Mouse (Mus musculus) MEL (cell line): ENCODE data around the gene 1110008P14Rik.
A peak's percentile ranks its signal among the peaks of the same experiment; 100 is the strongest.

Experiments
- CHD1 ChIP-seq: IDR thresholded peaks from 2 replicates; pipeline ENCODE4 v1.6.1; 2012; ENCODE audit warnings: low read depth, mild to moderate bottlenecking, inconsistent platforms, low read length, improper control_type of control experiment
- CTCF ChIP-seq, 3 experiments: IDR thresholded peaks in 2 of 3; conservative IDR thresholded peaks in 1 of 3; 2 replicates each; pipeline ENCODE4 v1.5.1; 2011 to 2012; ENCODE audit warnings: low read length in 3 of 3, low read depth in 2 of 3, mild to moderate bottlenecking in 2 of 3, improper control_type of control experiment in 1 of 3, inconsistent platforms in 1 of 3, mixed read lengths in 1 of 3, moderate library complexity in 1 of 3; ENCODE audit not compliant: control insufficient read depth in 1 of 3, insufficient read depth in 1 of 3, poor library complexity in 1 of 3, severe bottlenecking in 1 of 3
- GATA1 ChIP-seq: IDR thresholded peaks from 2 replicates; pipeline ENCODE4 v1.6.1; 2011; ENCODE audit warnings: low read depth, low read length, improper control_type of control experiment
- MAZ ChIP-seq: IDR thresholded peaks from 2 replicates; pipeline ENCODE4 v1.6.1; 2012; ENCODE audit warnings: low read depth, mild to moderate bottlenecking, inconsistent platforms, low read length, improper control_type of control experiment
- NELFE ChIP-seq: IDR thresholded peaks from 2 replicates; pipeline ENCODE4 v1.6.1; 2011; ENCODE audit warnings: low read depth, low read length, improper control_type of control experiment
- NRF1 ChIP-seq: IDR thresholded peaks from 2 replicates; pipeline ENCODE4 v1.6.1; 2014; ENCODE audit warnings: low read depth, mild to moderate bottlenecking, inconsistent platforms, low read length, improper control_type of control experiment, moderate library complexity; ENCODE audit not compliant: poor library complexity, insufficient read depth, severe bottlenecking
- POLR2A ChIP-seq, 2 experiments: IDR thresholded peaks; 2 replicates each; pipeline ENCODE4 v1.6.1; 2011 to 2012; ENCODE audit warnings: low read length in 2 of 2, mild to moderate bottlenecking in 2 of 2, control low read depth in 1 of 2, improper control_type of control experiment in 1 of 2, low read depth in 1 of 2, moderate library complexity in 1 of 2; ENCODE audit not compliant: control insufficient read depth in 1 of 2, insufficient read depth in 1 of 2, poor library complexity in 1 of 2

DNA sequence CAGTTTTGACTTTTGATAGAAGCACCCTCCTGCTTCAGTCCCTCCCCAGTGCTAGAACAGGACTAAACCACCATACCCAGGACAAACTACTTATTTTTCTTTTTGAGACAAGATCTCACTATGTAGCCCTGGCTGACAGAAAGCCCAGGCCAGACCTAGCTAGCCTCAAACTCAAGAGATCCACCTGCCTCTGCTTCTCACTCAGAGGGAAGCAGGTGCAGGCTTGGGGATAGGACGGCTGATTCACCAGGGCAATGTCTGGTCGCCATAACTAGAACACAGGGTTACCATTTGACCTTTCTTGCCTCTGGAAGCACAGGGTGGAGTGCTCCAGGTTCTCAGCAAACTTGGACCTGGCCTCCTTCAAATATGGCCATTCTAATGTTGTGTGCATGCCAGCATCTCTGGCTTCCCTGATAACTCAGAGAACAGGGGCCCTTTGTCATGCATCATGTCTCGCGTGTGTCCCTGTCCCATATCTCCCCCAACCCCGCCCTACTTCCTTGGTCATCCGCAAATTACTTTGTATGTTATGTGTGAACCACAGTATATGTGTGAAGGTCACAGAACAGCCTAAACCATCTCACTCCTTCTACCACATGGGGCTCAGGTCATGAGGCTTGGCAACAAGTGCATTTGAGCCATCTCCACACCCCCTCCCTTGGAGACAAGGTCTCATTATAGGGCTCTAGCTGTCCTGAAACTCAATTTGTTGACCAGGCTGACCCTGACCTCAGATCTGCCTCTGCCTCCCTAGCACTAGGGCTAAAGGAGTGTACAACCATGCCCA is 31.2 kb upstream of the 1110008P14Rik start:
- TF ChIP-seq POLR2A (IDR thresholded peaks at IDR 0.05; ENCODE audit: control insufficient read depth in 1 of 2, insufficient read depth in 1 of 2, low read depth in 1 of 2, low read length in 2 of 2, poor library complexity in 1 of 2) (peak in 1 of 2 experiments; percentile 34; a peak in 1 of 4 replicates), NELFE (no peak), MAZ (no peak), CTCF (IDR thresholded peaks at IDR 0.05 in 2 of 3, conservative IDR thresholded peaks at IDR 0.05 in 1 of 3; ENCODE audit: control insufficient read depth in 1 of 3, insufficient read depth in 1 of 3, low read depth in 2 of 3, low read length in 3 of 3, poor library complexity in 1 of 3, severe bottlenecking in 1 of 3) (no peak), NRF1 (no peak), GATA1 (no peak), CHD1 (no peak)
